Mouse (Mus musculus) liver, postnatal 0 days (tissue): ENCODE measurements around the gene Pgls.
A peak's percentile ranks its signal among the peaks of the same experiment; 100 is the strongest.

ENCODE experiments used
- CTCF ChIP-seq: sonication (generic); IDR thresholded peaks from 2 replicates; pipeline ENCODE4 v1.5.1; 2016; ENCODE audit warnings: antibody characterized with exemption, low read depth
- EP300 ChIP-seq: IDR thresholded peaks from 2 replicates; pipeline ENCODE4 v1.6.1; 2016; ENCODE audit warnings: antibody characterized with exemption, low read depth, mild to moderate bottlenecking

DNA sequence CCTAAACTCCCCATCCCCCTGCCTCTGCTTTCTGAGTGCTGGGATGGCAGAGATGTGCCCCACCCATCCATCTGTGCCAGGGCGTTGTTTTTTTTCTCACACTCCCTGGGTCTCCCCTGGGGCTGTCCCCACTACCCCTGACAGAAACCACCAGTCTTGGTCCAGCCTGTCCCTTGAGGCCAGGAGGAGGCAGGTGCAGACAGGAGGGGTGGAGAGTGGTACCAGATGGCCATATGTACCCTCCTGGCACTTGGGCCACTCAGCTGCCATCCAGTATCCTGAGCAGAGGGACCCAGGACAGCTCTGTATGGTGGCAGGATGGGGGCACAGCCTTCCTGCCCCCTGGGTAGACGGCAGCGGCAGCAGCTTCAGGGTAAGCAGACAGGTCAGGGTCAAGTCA lies 5.5 kb downstream of the Pgls start, which contains the start of gene Fam129c:
- no peak for TF ChIP-seq CTCF
- peak; percentile 26; the same call in 1 of the 2 replicates for TF ChIP-seq EP300
